Mouse (Mus musculus): Measurements from ENCODE around the gene Stx1a.

The Stx1a gene

DNA sequence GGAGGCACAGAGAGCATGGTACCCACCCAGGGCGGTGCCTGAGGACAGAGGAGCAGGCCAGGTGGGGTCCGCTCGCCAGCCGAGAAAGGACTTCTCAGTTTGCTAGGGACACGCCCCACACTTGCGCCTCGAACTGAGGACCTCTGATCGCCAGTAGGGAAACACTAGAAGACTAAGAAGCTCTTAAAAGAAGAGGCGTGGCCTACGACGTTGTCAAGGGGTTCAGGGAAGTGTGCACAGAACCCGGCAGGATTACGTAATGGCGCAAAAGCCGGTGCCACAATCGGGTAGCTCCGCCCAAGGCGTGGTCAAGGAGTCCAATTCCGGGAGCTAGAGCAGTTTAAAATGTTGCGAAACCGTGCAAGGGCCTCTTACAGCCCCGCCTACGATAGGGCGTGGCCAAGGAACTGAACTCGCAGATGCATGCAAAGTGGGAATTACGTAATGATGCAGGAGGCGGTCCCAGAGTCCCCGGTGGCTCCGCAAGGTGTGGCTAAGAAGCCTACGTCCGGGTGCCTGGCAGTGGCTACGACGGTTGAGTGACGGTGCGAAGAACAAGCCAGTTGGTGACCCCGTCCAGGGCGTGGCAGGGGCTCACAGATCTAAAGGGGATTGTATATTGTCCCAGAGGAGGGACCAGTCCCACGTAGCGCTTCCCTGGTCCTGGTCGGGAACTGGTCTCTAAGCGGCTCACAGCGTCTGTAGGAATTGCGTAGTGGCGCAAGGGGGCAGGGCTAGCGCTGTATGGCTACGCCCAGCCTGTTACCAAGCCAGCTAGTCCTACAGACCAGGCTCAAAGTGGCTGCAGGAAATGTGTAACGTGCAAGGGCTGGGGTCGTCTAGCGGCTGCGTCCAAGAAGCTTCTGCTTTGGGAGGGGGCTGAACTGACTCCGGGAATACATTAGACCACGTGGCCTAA lies 14.4 kb upstream of the Stx1a start, which contains the start of gene Abhd11:
Gene Abhd11 (plus strand): TSS at position 482 of the 919 bp plus-strand sequence.
- DNase-seq (ENCODE audit: low read depth, low spot score): peak; percentile 100

DNA sequence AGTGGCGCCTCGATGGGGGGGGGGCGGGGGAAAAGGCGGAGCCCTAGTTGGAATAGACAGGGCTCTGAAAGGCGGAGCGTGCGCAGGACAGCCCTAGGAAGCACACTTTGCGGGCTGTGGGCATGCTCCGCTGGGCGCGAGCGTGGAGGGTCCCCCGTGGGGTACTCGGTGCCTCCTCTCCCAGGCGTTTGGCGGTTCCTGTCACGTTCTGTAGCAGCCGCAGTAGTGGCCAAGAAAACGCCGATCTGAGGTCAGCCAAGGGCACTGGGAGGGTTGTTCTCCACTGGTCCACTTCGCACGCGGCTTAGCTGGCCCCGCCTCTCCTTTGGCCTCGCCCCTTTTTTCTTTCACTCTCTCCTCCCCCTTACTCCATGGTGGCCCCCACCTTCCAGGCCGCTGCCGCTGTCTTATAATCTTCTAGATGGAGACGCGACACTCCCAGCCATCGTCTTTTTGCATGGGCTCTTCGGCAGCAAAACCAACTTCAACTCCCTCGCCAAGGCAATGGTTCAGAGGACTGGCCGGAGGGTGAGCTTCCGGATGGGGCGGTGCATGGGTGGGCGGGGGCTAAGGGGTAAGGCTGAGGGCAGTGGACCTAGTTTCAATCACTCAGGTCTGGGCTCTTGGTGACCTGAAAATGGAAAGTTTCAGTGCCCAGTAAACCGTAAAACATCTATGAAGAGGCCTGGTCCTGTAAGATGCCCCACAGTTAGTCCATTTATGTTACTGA lies 13.5 kb upstream of the Stx1a start:
- peak; percentile 89 for DNase-seq (ENCODE audit: low read depth, low spot score)

DNA sequence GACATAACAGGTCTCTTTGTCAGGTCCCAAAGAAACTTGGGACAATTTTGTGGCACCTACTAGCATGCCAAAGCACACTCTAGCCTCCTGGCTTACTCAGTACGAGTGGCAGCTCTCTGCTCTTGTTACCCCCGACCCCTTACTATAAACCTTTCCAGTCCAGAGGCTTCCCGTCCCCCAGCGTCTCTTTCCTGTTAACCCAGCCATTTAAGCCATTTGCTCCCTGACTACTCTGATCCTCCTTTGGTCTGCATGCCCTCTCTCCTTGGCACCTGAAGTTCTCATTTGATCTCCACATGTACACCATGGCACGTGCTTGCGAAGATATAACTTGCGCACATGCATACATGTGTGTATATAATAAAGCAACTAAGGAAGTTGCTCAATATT lies 13.0 kb upstream of the Stx1a start:
- no peak for DNase-seq (ENCODE audit: low read depth, low spot score)

DNA sequence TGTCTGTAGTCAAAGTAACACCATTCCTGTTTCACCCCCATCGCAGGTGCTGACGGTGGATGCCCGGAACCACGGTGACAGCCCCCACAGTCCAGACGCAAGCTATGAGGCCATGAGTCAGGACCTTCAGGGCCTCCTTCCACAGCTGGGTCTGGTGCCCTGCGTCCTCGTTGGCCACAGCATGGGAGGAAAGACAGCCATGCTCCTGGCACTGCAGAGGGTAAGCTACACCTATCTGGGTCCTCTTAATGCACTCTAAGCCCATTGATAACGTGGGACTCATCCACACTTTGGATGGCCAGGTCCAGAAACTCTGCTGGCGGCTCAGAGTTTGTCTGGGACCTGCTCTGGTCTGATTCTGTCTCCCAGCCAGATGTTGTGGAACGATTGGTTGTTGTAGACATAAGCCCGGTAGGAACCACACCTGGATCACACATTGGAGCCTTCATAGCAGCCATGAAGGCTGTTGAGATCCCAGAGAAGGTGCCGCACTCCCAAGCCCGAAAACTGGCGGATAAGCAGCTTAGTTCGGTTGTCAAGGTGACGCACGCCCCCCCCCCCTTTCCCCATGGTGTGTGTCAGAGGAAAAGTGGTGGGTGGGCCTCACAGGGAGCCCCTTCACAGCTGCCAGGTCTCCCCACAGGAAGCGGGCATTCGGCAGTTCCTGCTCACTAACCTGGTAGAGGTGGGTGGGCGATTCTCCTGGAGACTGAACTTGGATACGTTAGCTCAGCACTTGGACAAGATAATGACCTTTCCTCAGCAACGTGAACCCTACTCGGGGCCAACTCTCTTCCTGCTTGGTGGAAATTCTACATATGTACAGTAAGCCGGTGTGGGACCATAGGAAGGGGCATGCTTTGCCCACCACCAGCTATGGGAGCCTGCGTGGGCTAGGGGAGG lies 12.2 kb upstream of the Stx1a start:
- no peak for DNase-seq (ENCODE audit: low read depth, low spot score)

DNA sequence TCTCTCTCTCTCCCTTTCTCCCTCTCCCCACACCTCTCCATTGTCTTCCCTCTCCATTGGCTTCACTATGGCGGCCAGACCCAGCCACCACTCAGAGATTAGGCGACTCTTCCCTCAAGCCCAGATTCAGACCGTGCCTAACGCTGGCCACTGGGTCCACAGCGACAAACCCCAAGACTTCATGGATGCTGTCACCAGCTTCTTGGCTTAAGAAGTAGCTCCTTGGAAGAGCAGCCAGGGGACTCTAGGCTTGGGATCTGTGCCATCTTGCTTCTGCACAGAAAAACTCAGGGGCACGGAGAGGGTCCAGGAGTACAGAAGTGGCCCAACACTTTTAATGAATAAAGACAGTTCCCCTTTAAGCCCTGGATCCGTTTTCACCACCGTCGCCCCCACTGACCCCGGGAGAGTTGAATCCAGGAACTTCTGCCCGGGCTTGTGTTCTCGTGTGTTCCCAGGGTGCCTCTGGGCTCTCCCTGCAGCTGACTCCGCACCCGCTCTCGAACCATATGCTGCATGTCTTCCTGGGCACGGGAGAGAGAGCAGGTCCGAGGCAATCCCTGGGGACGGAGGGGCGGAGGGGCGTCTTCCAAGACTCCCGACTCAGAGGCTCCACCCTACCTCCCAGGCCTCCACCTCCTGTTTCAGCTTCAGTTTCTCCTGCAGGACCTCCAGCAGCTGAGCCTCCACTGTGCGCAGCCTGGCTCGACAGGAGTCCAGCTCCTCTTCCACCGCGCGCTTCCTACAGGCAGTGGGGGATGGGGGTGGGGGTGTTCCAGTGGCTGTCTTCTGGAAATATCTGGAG lies 11.3 kb upstream of the Stx1a start:
- peak; percentile 62 for DNase-seq (ENCODE audit: low read depth, low spot score)

DNA sequence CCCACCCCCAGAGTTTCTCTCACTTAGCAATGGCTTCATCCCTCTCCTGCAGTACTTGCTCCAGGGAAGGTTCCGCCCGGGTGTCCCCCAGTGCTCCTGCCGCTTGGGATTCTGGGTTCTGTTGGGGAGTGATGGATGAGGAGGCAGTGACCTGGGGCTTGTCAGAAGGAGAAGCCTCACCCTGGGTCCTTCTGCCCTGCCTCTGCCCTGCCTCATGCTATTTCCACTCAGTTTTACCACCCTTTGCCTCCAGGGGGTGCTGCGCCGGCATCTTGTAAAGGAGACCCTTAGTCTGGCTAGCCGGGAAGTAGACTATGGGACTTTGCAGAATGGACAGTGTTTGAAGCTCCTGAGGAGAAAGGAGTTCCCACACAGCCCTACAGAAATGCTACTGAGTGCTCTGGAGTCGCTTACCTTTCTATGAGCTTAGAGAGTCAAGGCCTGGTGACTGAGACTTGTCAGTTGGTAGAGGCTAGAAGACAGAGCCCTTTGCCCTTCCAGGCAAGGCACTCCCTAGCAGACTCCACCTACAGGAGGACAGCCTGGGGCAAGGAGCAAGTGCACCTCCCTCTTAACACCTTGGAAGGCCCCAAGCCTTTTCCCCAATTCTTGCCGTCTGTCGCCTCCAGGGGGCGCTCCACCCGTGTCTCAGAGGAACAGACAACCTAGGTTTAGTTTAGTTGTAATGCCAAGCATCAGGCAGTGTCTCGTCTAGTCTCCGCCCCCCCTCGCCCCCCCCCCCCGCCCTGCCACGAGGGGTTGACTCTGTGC lies 10.4 kb upstream of the Stx1a start:
- DNase-seq (ENCODE audit: low read depth, low spot score): peak; percentile 97

DNA sequence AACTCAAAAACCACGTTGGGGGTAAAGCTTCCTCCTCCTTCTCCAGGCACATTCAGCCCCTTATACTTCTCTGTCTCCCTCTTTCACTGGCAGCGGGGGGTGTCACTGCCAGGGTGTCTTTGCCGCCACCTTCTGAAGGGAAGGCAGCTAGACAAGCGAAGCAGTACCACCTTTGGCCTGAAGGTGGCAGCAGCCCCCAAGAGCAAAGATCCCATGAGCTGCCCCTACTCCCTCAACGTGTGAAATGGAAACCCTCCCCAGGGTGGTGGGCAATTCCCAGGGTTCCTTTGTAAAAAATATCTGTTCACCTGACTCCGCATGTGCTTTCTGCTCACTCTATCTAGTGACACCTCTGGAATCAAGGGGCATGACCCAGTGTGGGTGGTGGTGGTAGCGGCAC lies 7.8 kb upstream of the Stx1a start:
- peak; percentile 83 for DNase-seq (ENCODE audit: low read depth, low spot score)

DNA sequence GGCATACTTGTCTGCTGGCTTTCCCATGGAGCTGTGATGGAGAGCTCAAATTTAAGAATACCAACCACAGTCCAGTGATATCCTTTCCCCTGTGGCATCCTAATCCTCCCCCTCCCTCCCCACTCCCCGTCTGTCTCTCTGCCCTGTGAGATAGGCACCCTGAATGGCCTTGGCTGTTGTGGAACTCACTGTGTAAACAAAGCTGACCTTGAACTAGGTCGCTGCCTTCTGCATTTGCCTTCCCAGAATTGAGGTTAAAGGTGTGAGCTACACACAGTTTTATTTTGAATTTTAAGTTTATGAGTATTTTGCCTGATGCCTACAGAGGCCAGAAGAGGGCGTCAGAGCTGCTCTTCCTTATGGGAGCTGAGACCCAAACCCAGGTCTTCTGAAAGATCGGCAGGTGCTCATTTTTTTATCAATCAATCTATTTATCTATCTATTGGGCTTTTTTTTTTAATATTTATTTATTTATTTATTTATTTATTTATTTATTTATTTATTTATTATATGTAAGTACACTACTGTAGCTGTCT lies 7.0 kb upstream of the Stx1a start:
- no peak for DNase-seq (ENCODE audit: low read depth, low spot score)

DNA sequence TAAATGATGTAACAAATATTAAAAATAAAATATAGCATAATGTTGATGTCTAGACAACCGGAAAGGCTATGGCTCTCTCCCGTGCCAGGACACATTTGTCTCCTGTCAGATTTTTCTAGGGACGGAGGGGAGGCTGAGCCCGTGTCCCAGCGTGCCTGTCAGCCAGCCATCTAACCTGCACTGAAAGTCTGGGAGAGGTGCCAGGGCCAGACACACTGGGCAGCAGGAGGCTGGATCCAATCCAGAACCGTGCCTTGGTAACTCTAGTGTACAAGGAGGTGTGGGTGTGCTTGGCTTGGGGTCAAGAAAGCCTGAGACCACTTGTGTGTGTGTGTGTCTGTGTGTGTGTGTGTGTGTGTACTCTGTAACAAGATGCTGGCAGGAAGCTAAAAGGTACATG lies 1.5 kb upstream of the Stx1a start:
- no peak for DNase-seq (ENCODE audit: low read depth, low spot score)

DNA sequence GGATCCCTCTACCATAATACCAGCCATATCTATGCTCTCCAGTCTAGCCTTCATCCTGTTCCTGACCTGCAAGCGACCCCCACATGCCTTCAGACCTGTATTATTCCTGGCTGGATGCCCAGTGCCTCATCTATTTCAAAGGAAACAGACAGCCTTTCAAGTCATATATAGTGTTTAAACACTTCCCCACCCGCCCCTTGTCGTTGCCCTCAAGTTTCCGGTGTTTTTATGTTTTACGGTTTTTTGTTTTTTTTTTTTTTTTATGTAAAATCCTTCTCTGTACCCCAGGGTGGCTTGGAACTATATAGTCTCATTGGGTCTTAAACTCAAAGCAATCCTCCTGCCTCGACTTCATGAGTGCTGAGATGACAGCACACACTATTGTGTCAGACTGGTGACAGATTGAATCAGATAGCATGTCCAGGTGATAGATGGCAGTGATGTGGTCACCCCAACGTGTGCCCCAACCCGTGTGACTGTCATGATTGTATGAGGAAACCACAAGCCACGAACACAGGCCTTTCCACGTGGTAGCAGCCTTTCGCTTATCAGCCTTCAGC lies 1.5 kb downstream of the Stx1a start:
- DNase-seq (ENCODE audit: low read depth, low spot score): no peak

DNA sequence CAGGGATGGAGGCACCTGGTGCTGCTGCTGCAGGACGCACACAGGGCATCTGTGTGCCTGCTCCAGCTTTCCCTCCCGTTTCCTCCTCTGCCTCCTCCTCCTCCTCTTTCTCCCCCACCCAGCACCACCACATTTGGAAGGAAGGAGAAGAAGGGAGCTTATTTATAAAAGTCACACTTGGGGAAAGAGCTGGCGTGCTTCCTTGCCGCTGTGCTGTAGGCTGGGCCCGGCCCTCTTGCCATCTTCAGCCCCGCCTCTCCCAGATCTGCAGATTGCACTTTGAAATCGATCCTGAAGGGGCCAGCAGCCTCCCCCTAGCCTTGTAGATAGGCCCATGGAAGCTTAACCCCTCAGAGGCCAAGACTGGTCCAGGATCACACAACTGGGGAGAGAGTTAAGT lies 2.6 kb downstream of the Stx1a start:
- peak; percentile 49 for DNase-seq (ENCODE audit: low read depth, low spot score)

DNA sequence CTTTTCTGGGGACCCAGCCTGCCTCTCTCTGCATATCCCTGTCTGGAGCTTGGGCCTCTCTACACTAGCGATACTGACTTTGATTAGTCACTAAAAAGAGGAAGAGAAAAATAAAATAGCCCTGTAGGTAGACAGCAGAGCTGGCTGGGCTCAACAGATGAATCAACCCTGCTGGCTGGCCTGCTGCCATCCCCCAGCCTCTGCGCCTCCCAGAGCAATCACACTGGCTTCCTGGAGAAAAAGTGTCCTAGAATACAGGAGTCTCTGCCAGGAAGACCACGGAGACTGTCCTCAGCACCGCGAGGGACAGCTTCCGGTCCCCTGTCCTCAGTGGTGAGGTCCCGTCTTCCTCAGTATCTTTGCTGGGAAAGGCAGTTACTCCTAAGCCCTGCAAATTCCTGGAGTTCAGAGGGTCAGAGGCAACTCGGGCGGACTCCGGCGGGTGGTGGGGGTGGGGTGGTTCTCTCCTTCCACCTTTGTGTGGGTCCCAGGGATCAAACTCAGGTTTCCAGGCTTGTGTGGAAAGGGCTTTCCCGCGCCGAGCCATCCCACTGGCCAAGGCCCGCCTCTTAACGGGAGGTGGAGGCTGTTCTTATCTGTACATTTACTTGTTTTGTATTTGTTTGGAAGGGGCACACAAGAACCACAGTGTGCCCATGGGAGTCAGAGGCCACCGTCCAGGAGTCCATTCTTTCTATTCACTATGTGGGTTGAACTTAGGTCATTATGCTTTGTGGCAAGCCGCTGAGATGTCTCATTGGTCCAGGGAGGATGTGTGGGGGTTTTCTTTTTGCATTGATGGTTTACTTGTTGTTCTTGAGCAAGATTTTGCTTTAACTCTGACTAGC lies 5.9 kb downstream of the Stx1a start:
- DNase-seq (ENCODE audit: low read depth, low spot score): peak; percentile 36

DNA sequence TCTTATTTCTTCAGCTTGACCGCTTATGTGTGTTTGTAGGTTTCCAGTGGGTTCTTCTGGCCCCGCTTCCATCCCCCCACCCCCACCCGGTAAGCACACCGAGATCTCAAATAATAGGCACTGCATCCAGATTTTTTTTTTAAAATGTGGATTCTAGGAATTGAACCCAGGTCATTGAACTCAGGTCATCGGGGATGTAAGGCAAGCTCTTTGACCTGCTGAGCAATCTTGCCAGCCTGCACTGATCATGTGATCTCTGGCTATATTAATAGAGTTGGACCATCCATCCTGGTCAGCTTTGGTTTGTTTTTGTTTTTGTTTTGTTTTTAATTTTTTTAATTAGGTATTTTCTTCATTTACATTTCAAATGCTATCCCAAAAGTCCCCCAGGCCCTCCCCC lies 9.3 kb downstream of the Stx1a start:
- DNase-seq (ENCODE audit: low read depth, low spot score): no peak

DNA sequence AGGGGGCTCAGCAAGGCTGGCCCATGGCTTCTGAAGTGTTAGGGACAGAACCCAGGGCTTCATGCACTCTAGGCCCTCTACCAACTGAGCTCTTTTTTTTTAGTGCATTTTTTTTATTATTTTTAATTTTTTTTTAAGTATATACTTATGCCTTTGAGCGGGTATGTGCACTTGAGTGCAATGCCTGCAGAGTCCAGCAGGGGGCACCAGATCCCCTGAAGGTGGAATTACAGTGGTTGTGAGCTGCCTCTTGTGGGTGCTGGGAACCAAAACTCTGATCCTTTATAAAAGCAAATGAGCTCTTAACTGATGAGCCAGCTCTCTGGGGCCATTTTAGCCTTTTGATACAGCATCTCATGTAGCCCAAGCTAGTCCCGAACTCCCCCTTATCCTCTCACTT lies 11.3 kb downstream of the Stx1a start:
- DNase-seq (ENCODE audit: low read depth, low spot score): peak; percentile 36

DNA sequence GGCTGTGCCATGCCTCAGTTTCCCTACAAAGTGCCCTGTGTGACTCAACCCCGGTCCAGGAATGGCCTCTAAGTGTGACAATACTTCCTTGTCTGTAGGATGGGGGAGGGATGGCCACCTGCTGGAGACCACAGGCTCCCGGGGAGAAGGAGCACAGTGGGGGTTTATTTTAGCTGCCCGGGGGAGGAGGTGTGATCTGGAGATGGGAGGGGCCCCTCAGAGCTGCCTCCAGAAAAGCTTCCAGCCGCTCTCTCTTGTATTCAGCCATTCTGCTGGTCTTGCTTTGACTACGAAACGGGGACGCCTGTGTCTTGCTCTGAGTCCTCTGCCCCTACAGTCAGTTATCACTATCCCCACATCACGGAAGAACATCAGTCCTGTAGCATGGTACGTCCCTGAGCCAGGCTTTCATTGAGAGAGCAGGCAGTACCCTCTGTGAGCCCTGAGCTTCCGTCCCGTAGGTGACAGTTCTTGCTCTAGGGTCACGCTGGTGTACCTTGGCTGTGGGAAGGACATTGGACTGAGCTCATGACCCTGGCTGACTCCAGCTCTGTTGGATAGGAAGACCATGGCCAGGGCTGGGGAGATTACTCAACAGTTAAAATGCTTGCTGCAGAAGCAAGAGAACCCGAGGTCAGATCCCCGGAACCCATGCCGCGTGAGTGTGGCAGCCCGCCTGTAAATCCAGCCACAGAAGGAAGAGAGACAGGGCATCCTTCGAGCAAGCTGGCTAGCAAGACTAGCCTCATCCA lies 12.5 kb downstream of the Stx1a start:
- DNase-seq (ENCODE audit: low read depth, low spot score): peak; percentile 34

DNA sequence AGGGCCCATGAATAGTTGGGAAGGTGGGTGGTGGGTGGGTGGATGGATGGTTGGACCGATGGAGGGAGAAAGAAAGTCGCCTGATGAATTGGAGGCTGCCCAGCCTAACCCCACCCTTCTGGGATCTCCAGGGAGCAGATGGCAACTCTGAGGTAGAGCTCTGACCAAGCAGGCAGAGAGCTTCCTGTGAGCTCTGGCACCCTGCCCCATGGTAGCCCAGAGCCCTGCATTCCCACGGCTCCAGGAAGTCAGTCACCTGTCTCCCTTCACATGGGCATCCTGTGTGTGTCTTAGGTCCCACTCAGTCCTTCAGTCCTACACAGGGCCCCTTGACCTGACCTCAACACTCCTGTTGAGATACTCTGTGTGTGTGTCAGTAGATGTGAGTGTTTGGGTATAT lies 14.7 kb downstream of the Stx1a start:
- DNase-seq (ENCODE audit: low read depth, low spot score): no peak

DNA sequence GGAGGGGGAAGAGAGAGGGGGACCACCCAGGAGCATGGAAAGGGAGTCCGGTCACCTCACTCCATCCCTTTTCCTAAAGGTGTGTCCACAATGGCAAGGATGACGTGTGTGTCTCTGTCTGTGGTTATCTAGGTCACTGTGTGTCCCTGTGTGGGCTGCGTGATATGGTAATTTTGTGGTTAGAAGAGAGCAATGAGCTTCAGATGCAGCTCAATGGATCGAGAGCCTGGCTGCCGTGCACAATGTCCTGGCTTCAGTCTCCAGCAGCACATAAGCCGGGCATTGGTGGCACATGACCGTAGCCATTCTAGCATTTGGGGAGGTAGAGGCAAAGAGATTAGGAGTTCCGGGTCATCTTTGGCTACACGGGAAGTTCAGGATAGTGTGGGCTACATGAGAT lies 16.3 kb downstream of the Stx1a start:
- no peak for DNase-seq (ENCODE audit: low read depth, low spot score)

DNA sequence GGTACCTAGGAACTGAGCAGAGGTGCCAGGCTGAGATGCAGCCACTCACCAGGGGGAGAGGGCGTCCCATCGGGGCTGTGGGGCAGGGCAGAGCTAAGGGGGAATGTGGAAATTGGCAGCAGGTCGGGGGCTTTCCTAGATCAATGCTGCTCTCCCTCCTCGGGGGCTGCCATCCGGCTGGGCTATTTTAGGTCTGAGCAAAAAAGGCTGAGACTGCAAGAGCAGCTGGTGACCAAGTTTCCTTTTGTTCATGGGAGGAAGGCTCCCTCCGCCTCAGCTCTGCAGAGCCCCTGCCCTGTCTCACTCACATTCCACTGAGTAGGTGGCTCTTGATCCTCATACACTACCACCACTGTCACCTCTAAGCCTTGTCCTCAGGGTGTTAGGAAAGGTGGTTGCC lies 16.8 kb downstream of the Stx1a start:
- peak; percentile 32 for DNase-seq (ENCODE audit: low read depth, low spot score)
